19 mouse cellular contexts compared by ENCODE assay signal in the genomic region with DNA sequence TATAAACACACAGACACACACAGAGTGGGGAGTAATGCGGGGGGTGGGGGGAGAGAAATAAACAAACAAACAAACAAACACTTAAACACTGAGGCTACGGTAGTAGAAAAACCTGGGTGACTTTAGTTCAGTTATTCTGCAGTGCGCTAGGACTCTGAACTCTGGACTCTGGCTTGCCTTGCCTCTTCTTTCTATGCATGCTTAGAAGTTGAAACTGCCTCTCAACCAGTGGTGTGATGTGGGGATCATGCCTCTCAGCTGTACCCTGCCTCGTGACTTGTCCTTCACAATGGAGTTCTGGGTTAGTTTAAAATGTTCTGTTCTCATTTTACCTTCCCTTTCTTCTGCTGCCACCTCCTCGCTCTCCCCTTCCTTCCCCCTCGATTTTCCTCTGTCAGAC.
A peak's percentile ranks its signal among the peaks of the same experiment; 100 is the strongest.
DNase-seq lines count a peak whose midpoint lies in the region; ATAC-seq and TF ChIP-seq lines count a peak whose summit lies in the region.
"Had no signal": no experiment of that assay in that cellular context is flagged by ENCODE, and none has a peak within 500 bp of the region (broad histone marks: within the 10 kb centered on the region; RNA-seq: fewer than 3 reads in every experiment).

No protein-coding gene starts in this region.

- no peaks in the 10 kb centered on the region for H3K27me3 ChIP-seq in kidney, adult 2 months (replicated peaks; ENCODE audit: control insufficient read depth, insufficient read depth, low read length)
- no peaks in the 10 kb centered on the region for H3K27me3 ChIP-seq in kidney, embryonic 14.5 days (ENCODE audit: control insufficient read depth, insufficient read depth, low read length)
- H3K27me3 ChIP-seq: embryonic facial prominence, embryonic 13.5 days; forebrain, embryonic 12.5 days; heart, embryonic 13.5 days had no signal

- no peak overlapping the region for H3K4me3 ChIP-seq in kidney, adult 2 months (ENCODE audit: insufficient read depth, low read depth, low read length)
- H3K4me3 ChIP-seq in kidney, embryonic 14.5 days (ENCODE audit: low read length): no peak overlapping the region
- H3K4me3 ChIP-seq: embryonic facial prominence, embryonic 13.5 days; forebrain, embryonic 12.5 days; heart, adult 2 months; heart, embryonic 13.5 days had no signal

- H3K9ac ChIP-seq in kidney, embryonic 14.5 days (ENCODE audit: low read depth, low read length): no peak overlapping the region
- H3K9ac ChIP-seq: embryonic facial prominence, embryonic 13.5 days; forebrain, embryonic 12.5 days; heart, embryonic 13.5 days had no signal

- 79% methylated on average over 6 of the region's 6 CpGs for WGBS in kidney, adult 2 months
- WGBS in kidney, embryonic 14.5 days: 95% methylated on average over 6 of the region's 6 CpGs

- H3K9me3 ChIP-seq in kidney, embryonic 14.5 days (ENCODE audit: control insufficient read depth, low read length): no peaks in the 10 kb centered on the region
- H3K9me3 ChIP-seq: embryonic facial prominence, embryonic 13.5 days; forebrain, embryonic 12.5 days; heart, embryonic 13.5 days had no signal

- peak overlapping the region; percentile 89 for H3K27ac ChIP-seq in kidney, adult 2 months (ENCODE audit: insufficient read depth, low read depth, low read length)
- no peak overlapping the region for H3K27ac ChIP-seq in kidney, embryonic 14.5 days (ENCODE audit: low read depth, low read length)
- H3K27ac ChIP-seq: embryonic facial prominence, embryonic 13.5 days; forebrain, embryonic 12.5 days; heart, adult 2 months; heart, embryonic 13.5 days had no signal

- no peak for TF ChIP-seq POLR2A in kidney, adult 2 months (IDR thresholded peaks at IDR 0.05; ENCODE audit: low read depth, low read length)

- H3K36me3 ChIP-seq in kidney, adult 2 months (ENCODE audit: control insufficient read depth, insufficient read depth, low read length): no peaks in the 10 kb centered on the region; the same call in 1 of the 2 replicates
- H3K36me3 ChIP-seq in kidney, embryonic 14.5 days (ENCODE audit: control insufficient read depth, insufficient read depth, low read length): peaks cover 14% of the 10 kb centered on the region; the same call in 1 of the 2 replicates

- TF ChIP-seq CTCF in kidney, adult 2 months (conservative IDR thresholded peaks at IDR 0.05; ENCODE audit: insufficient read depth, insufficient read length, low read depth, low read length): no peak

- ATAC-seq in kidney, embryonic 14.5 days (ENCODE audit: low FRiP score, low TSS enrichment): no peak
- ATAC-seq: forebrain, embryonic 16.5 days had no signal

- peaks cover 13% of the 10 kb centered on the region; the same call in 1 of the 2 replicates for H3K4me1 ChIP-seq in kidney, adult 2 months (ENCODE audit: control insufficient read depth, insufficient read depth, low read length)
- H3K4me1 ChIP-seq in kidney, embryonic 14.5 days (ENCODE audit: control insufficient read depth, insufficient read depth, low read length): no peaks in the 10 kb centered on the region
- H3K4me1 ChIP-seq: embryonic facial prominence, embryonic 13.5 days; forebrain, embryonic 12.5 days had no signal

- no peak overlapping the region for H3K4me2 ChIP-seq in kidney, embryonic 14.5 days (replicated peaks; ENCODE audit: low read depth, low read length)
- H3K4me2 ChIP-seq: embryonic facial prominence, embryonic 13.5 days; forebrain, embryonic 12.5 days; heart, embryonic 13.5 days had no signal

- DNase-seq in kidney, adult 2 months: peak; percentile 85
- peak; percentile 50 for DNase-seq in brain, adult 2 months (ENCODE audit: low read depth, low spot score)
- peak; percentile 64 to 73 for DNase-seq in kidney, adult 8-10 months
- DNase-seq in kidney, postnatal 25 days: peak; percentile 60 to 77
- no peak for DNase-seq in right cerebral cortex, postnatal 14 days
- DNase-seq in heart, adult 18-20 months: no peak
- no peak for DNase-seq in adrenal gland, adult 18-20 months (ENCODE audit: low spot score in 2 of 2)
- DNase-seq: adrenal gland, adult 8-10 months; cerebellum, adult 11-12 months; cerebellum, adult 9-11 months; cerebellum, postnatal 36 days; gastrocnemius, postnatal 10 days; heart, adult 2 months; heart, postnatal 36 days had no signal

Comparison
In these comparisons a context has a peak if more than half of its experiments do, and no peak if none do; other contexts are left out.
1. DNase-seq: peak in kidney, adult 2 months (single experiment), brain, adult 2 months (single experiment), kidney, adult 8-10 months (2 of 2) and kidney, postnatal 25 days (2 of 2); none in right cerebral cortex, postnatal 14 days (single experiment), heart, adult 18-20 months (0 of 2) and adrenal gland, adult 18-20 months (0 of 2).